Mouse (Mus musculus): ENCODE results near the gene Fmod. TPM values are rescaled to one million over a fixed set of nuclear protein-coding genes. Genes with fewer than 3 reads are reported as not detected.
A peak's percentile ranks its signal among the peaks of the same experiment; 100 is the strongest.

The Fmod gene
- polyA plus RNA-seq, 1 experiment from 2014 or later: 23.6 TPM

- Histone ChIP-seq H3K36me3 (ENCODE audit: control insufficient read depth, insufficient read depth) (no peaks in the 10 kb centered on the region), H3K4me3 (ENCODE audit: low read length) (no peak overlapping the region), H3K9ac (ENCODE audit: low read length) (no peak overlapping the region), H3K4me1 (ENCODE audit: control insufficient read depth, insufficient read depth, low read length) (peaks cover 12% of the 10 kb centered on the region), H3K9me3 (replicated peaks; ENCODE audit: control insufficient read depth, low read length) (no peaks in the 10 kb centered on the region), H3K27ac (ENCODE audit: low read length) (no peak overlapping the region; the same call in 1 of the 2 replicates), H3K27me3 (ENCODE audit: control insufficient read depth, insufficient read depth, low read length) (no peaks in the 10 kb centered on the region), H3K4me2 (ENCODE audit: low read depth, low read length) (peak overlapping the region; percentile 50; the same call in 1 of the 2 replicates)
- WGBS: 56% methylated on average over 2 of the region's 2 CpGs
- ATAC-seq (replicated peaks; ENCODE audit: extremely low read depth, insufficient read depth, low FRiP score): no peak
These were observed 562 bp upstream of the Fmod start for GRCm38 (mm10) chr1:134036492-134036891.

DNA sequence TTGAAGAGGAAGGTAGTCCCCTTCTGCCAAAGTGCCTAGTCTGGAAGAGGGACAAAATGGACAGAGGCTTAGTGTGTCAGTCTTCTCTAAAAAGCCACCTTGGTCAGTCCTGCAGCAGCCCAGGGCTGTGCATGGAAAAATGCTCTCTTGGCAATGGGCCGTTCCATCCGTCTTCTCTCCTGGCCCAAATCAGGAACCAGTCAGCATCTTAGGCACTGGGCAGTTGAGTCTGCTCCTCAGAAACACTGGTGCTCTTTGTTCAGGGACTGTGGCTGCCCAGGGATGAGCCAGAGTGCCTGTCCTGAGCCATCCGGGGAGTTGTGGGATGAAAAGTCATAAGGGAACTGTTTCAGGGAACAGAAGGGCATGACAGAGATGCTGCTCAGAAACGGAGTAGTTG, 1.3 kb downstream of the Fmod start:
- Histone ChIP-seq H3K9me3 (replicated peaks; ENCODE audit: control insufficient read depth, low read length) (no peaks in the 10 kb centered on the region), H3K9ac (ENCODE audit: low read length) (no peak overlapping the region), H3K27ac (ENCODE audit: low read length) (no peak overlapping the region), H3K4me1 (ENCODE audit: control insufficient read depth, insufficient read depth, low read length) (peaks cover 12% of the 10 kb centered on the region), H3K4me2 (ENCODE audit: low read depth, low read length) (no peak overlapping the region), H3K4me3 (ENCODE audit: low read length) (no peak overlapping the region), H3K27me3 (ENCODE audit: control insufficient read depth, insufficient read depth, low read length) (no peaks in the 10 kb centered on the region), H3K36me3 (ENCODE audit: control insufficient read depth, insufficient read depth) (no peaks in the 10 kb centered on the region)
- WGBS: 78% methylated on average over 4 of the region's 4 CpGs
- no peak for ATAC-seq (replicated peaks; ENCODE audit: extremely low read depth, insufficient read depth, low FRiP score)

- no peak overlapping the region for H3K4me2 ChIP-seq (ENCODE audit: low read depth, low read length)
- no peaks in the 10 kb centered on the region for H3K27me3 ChIP-seq (ENCODE audit: control insufficient read depth, insufficient read depth, low read length)
- no peak overlapping the region for H3K4me3 ChIP-seq (ENCODE audit: low read length)
- peaks cover 12% of the 10 kb centered on the region for H3K4me1 ChIP-seq (ENCODE audit: control insufficient read depth, insufficient read depth, low read length)
- no peaks in the 10 kb centered on the region for H3K36me3 ChIP-seq (ENCODE audit: control insufficient read depth, insufficient read depth)
- 70% methylated on average over 2 of the region's 2 CpGs for WGBS
- no peak overlapping the region for H3K27ac ChIP-seq (ENCODE audit: low read length)
- H3K9ac ChIP-seq (ENCODE audit: low read length): no peak overlapping the region
- ATAC-seq (replicated peaks; ENCODE audit: extremely low read depth, insufficient read depth, low FRiP score): no peak
- no peaks in the 10 kb centered on the region for H3K9me3 ChIP-seq (replicated peaks; ENCODE audit: control insufficient read depth, low read length)
These were observed 2.3 kb downstream of the Fmod start for GRCm38 (mm10) chr1:134039361-134039760.

DNA sequence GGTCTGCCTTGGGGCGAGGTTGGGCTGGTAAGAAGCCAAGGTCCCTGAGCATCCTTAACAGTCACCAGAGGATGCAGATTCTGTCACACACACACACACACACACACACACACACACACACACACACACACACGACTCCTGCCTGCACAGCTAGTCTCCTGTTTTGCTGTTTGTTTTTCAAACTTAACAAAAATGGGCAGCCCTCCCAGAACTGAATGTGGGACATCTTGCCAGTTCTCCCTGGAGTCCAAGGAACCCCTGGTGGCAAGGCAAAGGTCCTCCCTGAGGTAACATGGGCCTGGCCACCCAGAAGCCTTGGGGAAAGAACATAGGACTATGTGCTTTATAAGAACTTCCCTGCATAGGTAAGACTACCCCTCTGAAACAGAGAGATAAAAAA, 4.8 kb downstream of the Fmod start:
- no peaks in the 10 kb centered on the region for H3K36me3 ChIP-seq (ENCODE audit: control insufficient read depth, insufficient read depth)
- H3K27me3 ChIP-seq (ENCODE audit: control insufficient read depth, insufficient read depth, low read length): no peaks in the 10 kb centered on the region
- no peak overlapping the region for H3K27ac ChIP-seq (ENCODE audit: low read length)
- no peak overlapping the region for H3K9ac ChIP-seq (ENCODE audit: low read length)
- no peaks in the 10 kb centered on the region for H3K9me3 ChIP-seq (replicated peaks; ENCODE audit: control insufficient read depth, low read length)
- 48% methylated on average over 2 of the region's 2 CpGs for WGBS
- no peak overlapping the region for H3K4me2 ChIP-seq (ENCODE audit: low read depth, low read length)
- H3K4me1 ChIP-seq (ENCODE audit: control insufficient read depth, insufficient read depth, low read length): peaks cover 10% of the 10 kb centered on the region
- no peak overlapping the region for H3K4me3 ChIP-seq (ENCODE audit: low read length)
- no peak for ATAC-seq (replicated peaks; ENCODE audit: extremely low read depth, insufficient read depth, low FRiP score)

- Histone ChIP-seq H3K36me3 (ENCODE audit: control insufficient read depth, insufficient read depth) (no peaks in the 10 kb centered on the region), H3K4me1 (ENCODE audit: control insufficient read depth, insufficient read depth, low read length) (peaks cover 6% of the 10 kb centered on the region), H3K4me3 (ENCODE audit: low read length) (no peak overlapping the region), H3K4me2 (ENCODE audit: low read depth, low read length) (no peak overlapping the region), H3K9me3 (replicated peaks; ENCODE audit: control insufficient read depth, low read length) (no peaks in the 10 kb centered on the region), H3K27ac (ENCODE audit: low read length) (no peak overlapping the region), H3K9ac (ENCODE audit: low read length) (no peak overlapping the region), H3K27me3 (ENCODE audit: control insufficient read depth, insufficient read depth, low read length) (no peaks in the 10 kb centered on the region)
- WGBS: 48% methylated on average over 1 of the region's 1 CpGs
- ATAC-seq (replicated peaks; ENCODE audit: extremely low read depth, insufficient read depth, low FRiP score): no peak
These were observed 5.3 kb downstream of the Fmod start for GRCm38 (mm10) chr1:134042341-134042740.

GRCm38 (mm10) chr1:134044805-134045204, 7.8 kb downstream of the Fmod start:
- no peaks in the 10 kb centered on the region for H3K9me3 ChIP-seq (replicated peaks; ENCODE audit: control insufficient read depth, low read length)
- peaks cover 3% of the 10 kb centered on the region; the same call in 1 of the 2 replicates for H3K4me1 ChIP-seq (ENCODE audit: control insufficient read depth, insufficient read depth, low read length)
- no peaks in the 10 kb centered on the region; the same call in 1 of the 2 replicates for H3K27me3 ChIP-seq (ENCODE audit: control insufficient read depth, insufficient read depth, low read length)
- H3K4me2 ChIP-seq (ENCODE audit: low read depth, low read length): no peak overlapping the region
- no peak for ATAC-seq (replicated peaks; ENCODE audit: extremely low read depth, insufficient read depth, low FRiP score)
- H3K9ac ChIP-seq (ENCODE audit: low read length): no peak overlapping the region
- no peak overlapping the region for H3K27ac ChIP-seq (ENCODE audit: low read length)
- 77% methylated on average over 6 of the region's 6 CpGs for WGBS
- no peak overlapping the region for H3K4me3 ChIP-seq (ENCODE audit: low read length)
- H3K36me3 ChIP-seq (ENCODE audit: control insufficient read depth, insufficient read depth): no peaks in the 10 kb centered on the region

GRCm38 (mm10) chr1:134045971-134046370, 8.9 kb downstream of the Fmod start:
- WGBS: 9% methylated on average over 8 of the region's 9 CpGs
- Histone ChIP-seq H3K4me3 (ENCODE audit: low read length) (peak overlapping the region; percentile 31), H3K9me3 (replicated peaks; ENCODE audit: control insufficient read depth, low read length) (no peaks in the 10 kb centered on the region), H3K36me3 (ENCODE audit: control insufficient read depth, insufficient read depth) (no peaks in the 10 kb centered on the region), H3K27me3 (ENCODE audit: control insufficient read depth, insufficient read depth, low read length) (no peaks in the 10 kb centered on the region; the same call in 1 of the 2 replicates), H3K9ac (ENCODE audit: low read length) (peak overlapping the region; percentile 54; the same call in 1 of the 2 replicates), H3K4me2 (ENCODE audit: low read depth, low read length) (peak overlapping the region; percentile 63), H3K27ac (ENCODE audit: low read length) (no peak overlapping the region), H3K4me1 (ENCODE audit: control insufficient read depth, insufficient read depth, low read length) (peaks cover 3% of the 10 kb centered on the region; the same call in 1 of the 2 replicates)
- peak; percentile 58; the same call in 1 of the 2 replicates for ATAC-seq (replicated peaks; ENCODE audit: extremely low read depth, insufficient read depth, low FRiP score)

DNA sequence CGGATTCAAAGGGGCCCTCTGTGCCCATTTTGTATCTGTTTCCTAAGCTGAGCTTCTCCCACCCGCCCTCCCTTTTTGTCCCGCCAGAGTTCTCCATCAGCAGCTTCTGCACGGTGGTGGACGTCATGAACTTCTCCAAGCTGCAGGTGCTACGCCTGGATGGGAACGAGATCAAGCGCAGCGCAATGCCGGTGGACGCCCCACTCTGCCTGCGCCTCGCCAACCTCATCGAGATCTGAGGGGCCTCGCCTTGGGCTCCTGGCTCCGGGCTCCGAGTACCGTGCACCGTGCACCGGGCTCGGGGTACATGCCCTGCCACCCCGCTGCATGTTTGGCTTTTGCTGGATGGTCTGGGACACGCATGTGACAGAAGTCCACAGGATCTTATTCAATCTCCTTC, 9.3 kb downstream of the Fmod start:
- peak; percentile 34; the same call in 1 of the 2 replicates for ATAC-seq (replicated peaks; ENCODE audit: extremely low read depth, insufficient read depth, low FRiP score)
- peak overlapping the region; percentile 54; the same call in 1 of the 2 replicates for H3K9ac ChIP-seq (ENCODE audit: low read length)

DNA sequence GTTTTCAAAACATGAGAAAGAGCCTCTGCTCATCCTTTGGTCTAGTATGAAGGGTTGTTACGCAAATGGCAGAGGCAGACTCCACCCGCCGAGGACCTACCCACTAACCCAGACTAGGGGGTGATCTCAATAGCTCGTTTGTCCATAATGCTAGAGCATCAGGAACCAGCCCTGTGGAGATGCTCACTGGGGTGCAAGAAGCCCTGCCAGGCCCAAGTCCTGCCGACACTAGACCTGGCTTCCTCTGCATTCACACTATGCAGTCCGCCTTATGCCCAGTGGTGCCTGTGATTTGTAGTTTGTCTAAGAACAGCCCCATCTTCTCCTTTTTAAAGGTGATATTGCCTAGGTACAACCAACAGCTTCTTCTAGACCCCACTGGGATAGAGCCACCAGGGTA, 10.4 kb downstream of the Fmod start:
- Histone ChIP-seq H3K4me3 (ENCODE audit: low read length) (no peak overlapping the region), H3K4me1 (ENCODE audit: control insufficient read depth, insufficient read depth, low read length) (peaks cover 3% of the 10 kb centered on the region; the same call in 1 of the 2 replicates), H3K9me3 (replicated peaks; ENCODE audit: control insufficient read depth, low read length) (no peaks in the 10 kb centered on the region), H3K36me3 (ENCODE audit: control insufficient read depth, insufficient read depth) (no peaks in the 10 kb centered on the region), H3K4me2 (ENCODE audit: low read depth, low read length) (no peak overlapping the region), H3K9ac (ENCODE audit: low read length) (no peak overlapping the region), H3K27me3 (ENCODE audit: control insufficient read depth, insufficient read depth, low read length) (no peaks in the 10 kb centered on the region; the same call in 1 of the 2 replicates), H3K27ac (ENCODE audit: low read length) (no peak overlapping the region)
- 81% methylated on average over 6 of the region's 6 CpGs for WGBS
- no peak for ATAC-seq (replicated peaks; ENCODE audit: extremely low read depth, insufficient read depth, low FRiP score)

More for the DNA sequence above, 9.3 kb downstream of the Fmod start:
- peaks cover 3% of the 10 kb centered on the region; the same call in 1 of the 2 replicates for H3K4me1 ChIP-seq (ENCODE audit: control insufficient read depth, insufficient read depth, low read length)
- H3K4me3 ChIP-seq (ENCODE audit: low read length): peak overlapping the region; percentile 31
- peak overlapping the region; percentile 63 for H3K4me2 ChIP-seq (ENCODE audit: low read depth, low read length)
- 27% methylated on average over 23 of the region's 23 CpGs for WGBS
- H3K9me3 ChIP-seq (replicated peaks; ENCODE audit: control insufficient read depth, low read length): no peaks in the 10 kb centered on the region
- no peak overlapping the region for H3K27ac ChIP-seq (ENCODE audit: low read length)
- no peaks in the 10 kb centered on the region; the same call in 1 of the 2 replicates for H3K27me3 ChIP-seq (ENCODE audit: control insufficient read depth, insufficient read depth, low read length)
- H3K36me3 ChIP-seq (ENCODE audit: control insufficient read depth, insufficient read depth): no peaks in the 10 kb centered on the region
